Mouse (Mus musculus): ENCODE results near the gene Pibf1.

DNA sequence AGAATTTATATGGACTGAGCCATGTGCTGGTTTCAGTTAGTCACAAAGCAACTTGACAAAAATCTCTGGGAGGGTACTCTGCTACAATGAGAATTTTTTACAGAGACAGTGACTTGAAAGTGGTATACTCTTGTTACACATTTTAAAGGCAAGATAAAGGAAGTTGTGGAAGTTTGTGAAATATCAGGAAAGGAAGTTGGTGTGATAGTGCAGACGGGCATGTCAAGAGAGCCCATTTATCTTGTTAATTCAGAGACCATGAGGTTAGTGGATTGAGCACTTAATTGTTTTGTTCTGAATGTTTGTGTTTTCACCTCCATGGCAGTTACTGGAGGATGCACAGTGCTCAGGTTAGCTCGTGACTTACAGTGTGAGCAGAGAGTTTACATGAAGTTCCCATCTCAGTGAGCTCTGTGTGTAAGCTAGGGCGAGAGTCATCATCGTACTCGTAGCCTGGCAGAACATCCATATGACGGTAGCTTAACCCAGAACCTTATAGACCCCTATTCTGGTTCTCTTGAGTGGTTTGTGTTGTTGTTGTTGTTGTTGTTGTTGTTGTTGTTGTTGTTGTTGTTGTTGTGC, 5.4 kb downstream of the Pibf1 start:
- TF ChIP-seq CTCF (conservative IDR thresholded peaks at IDR 0.05; ENCODE audit: low read length) (no peak), NANOG (IDR thresholded peaks at IDR 0.05; ENCODE audit: borderline replicate concordance, low read length) (no peak)
